Mouse (Mus musculus) limb, embryonic 14.5 days (tissue): ENCODE measurements around the gene P4ha2. TPM values are rescaled to one million over a fixed set of nuclear protein-coding genes. Genes with fewer than 3 reads are reported as not detected.

Experiments
- ATAC-seq: fragments of 200-750 bp; cut with Nextera tagmentation; 2 replicates; pipeline ENCODE4 v1.8.0; 2017; ENCODE audit warnings: low read depth, moderate number of reproducible peaks, moderate TSS enrichment; ENCODE audit not compliant: low FRiP score
- DNase-seq: peaks from one replicate; pipeline ENCODE4 v3.0.0-alpha.2; 2015; ENCODE audit warnings: low spot score
- H3K27ac ChIP-seq: fragments of 300-500 bp; sonication (generic); replicated peaks from 2 replicates; pipeline ENCODE4 v1.5.1; 2014; ENCODE audit warnings: low read depth, mild to moderate bottlenecking, low read length, moderate library complexity, mixed read lengths
- H3K27me3 ChIP-seq: fragments of 300-500 bp; sonication (generic); 2 replicates; pipeline ENCODE4 v1.6.1; 2014; ENCODE audit warnings: low read length, mixed read lengths; ENCODE audit not compliant: control insufficient read depth, insufficient read depth
- H3K36me3 ChIP-seq: fragments of 300-500 bp; sonication (generic); 2 replicates; pipeline ENCODE4 v1.6.1; 2014; ENCODE audit warnings: mild to moderate bottlenecking, low read length, moderate library complexity, mixed read lengths; ENCODE audit not compliant: control insufficient read depth, insufficient read depth
- H3K4me1 ChIP-seq: fragments of 300-500 bp; sonication (generic); 2 replicates; pipeline ENCODE4 v1.6.1; 2014; ENCODE audit warnings: antibody characterized with exemption, low read length, mixed read lengths; ENCODE audit not compliant: control insufficient read depth, insufficient read depth
- H3K4me2 ChIP-seq: fragments of 300-500 bp; sonication (generic); replicated peaks from 2 replicates; pipeline ENCODE4 v1.6.1; 2014; ENCODE audit warnings: low read depth, mild to moderate bottlenecking, low read length, moderate library complexity; ENCODE audit not compliant: severe bottlenecking
- H3K4me3 ChIP-seq: fragments of 300-500 bp; sonication (generic); replicated peaks from 2 replicates; pipeline ENCODE4 v1.5.1; 2014; ENCODE audit warnings: low read length
- H3K9ac ChIP-seq: fragments of 300-500 bp; sonication (generic); 2 replicates; pipeline ENCODE4 v1.6.1; 2014; ENCODE audit warnings: mild to moderate bottlenecking, low read depth, low read length, moderate library complexity; ENCODE audit not compliant: severe bottlenecking
- H3K9me3 ChIP-seq: fragments of 300-500 bp; sonication (generic); 2 replicates; pipeline ENCODE4 v1.6.1; 2016; ENCODE audit warnings: low read length; ENCODE audit not compliant: control insufficient read depth
- POLR2A ChIP-seq: fragments of 200-500 bp; IDR thresholded peaks from 2 replicates; pipeline ENCODE4 v1.8.0; 2012; ENCODE audit warnings: inconsistent platforms, mild to moderate bottlenecking, moderate library complexity, borderline replicate concordance; ENCODE audit not compliant: insufficient read depth, insufficient read length; ENCODE audit errors: extremely low read depth
- WGBS: fragments of 180-500 bp; shearing (Covaris S2); extraction: QIAGEN DNeasy Blood & Tissue Kit; methylation state at CpG from one replicate; pipeline ENCODE4 v1.1.7; 2014; 5-methylcytosine and 5-hydroxymethylcytosine counted together
- polyA plus RNA-seq, 2 experiments: library from polyadenylated mRNA; depleted of rRNA in 1 of 2; stranded (reverse) in 1 of 2; unstranded in 1 of 2; fragments of >200 nt; fragmentation: Nextera tagmentation in 1 of 2; extraction: Ambion mirVana in 1 of 2; gene quantifications; 2 replicates each; pipeline versions ENCODE4 v1.2.1 to v1.2.3; 2012 to 2014

The P4ha2 gene
- polyA plus RNA-seq, 2 experiments: 94.1 to 106 TPM

- Histone ChIP-seq H3K4me2 (no peak overlapping the region), H3K9ac (no peak overlapping the region), H3K4me1 (peaks cover 26% of the 10 kb centered on the region), H3K27ac (no peak overlapping the region), H3K36me3 (peaks cover 45% of the 10 kb centered on the region), H3K27me3 (no peaks in the 10 kb centered on the region), H3K9me3 (no peaks in the 10 kb centered on the region), H3K4me3 (no peak overlapping the region)
- ATAC-seq (no peak), DNase-seq (no peak)
- no peak for TF ChIP-seq POLR2A
- WGBS: 86% methylated on average over 10 of the region's 10 CpGs
Measured at GRCm38 (mm10) chr11:54117096-54117495, 17.2 kb downstream of the P4ha2 start.

- DNase-seq (no peak), ATAC-seq (no peak)
- no peak for TF ChIP-seq POLR2A
- Histone ChIP-seq H3K27ac (no peak overlapping the region), H3K9me3 (no peaks in the 10 kb centered on the region), H3K4me1 (peaks cover 8% of the 10 kb centered on the region), H3K9ac (no peak overlapping the region), H3K4me3 (no peak overlapping the region), H3K4me2 (no peak overlapping the region), H3K36me3 (peaks cover 51% of the 10 kb centered on the region), H3K27me3 (no peaks in the 10 kb centered on the region)
- WGBS: 87% methylated on average over 12 of the region's 12 CpGs
Measured at GRCm38 (mm10) chr11:54119126-54119525, 19.2 kb downstream of the P4ha2 start.

- 90% methylated on average over 13 of the region's 13 CpGs for WGBS
- no peak for TF ChIP-seq POLR2A
Measured at GRCm38 (mm10) chr11:54119740-54120360, 20.0 kb downstream of the P4ha2 start.

GRCm38 (mm10) chr11:54122416-54123264, 22.7 kb downstream of the P4ha2 start:
- WGBS: 69% methylated on average over 14 of the region's 14 CpGs
- DNase-seq (peak; percentile 70), ATAC-seq (peak; percentile 60)
- TF ChIP-seq POLR2A: no peak
- no peak overlapping the region for H3K9ac ChIP-seq
- H3K36me3 ChIP-seq: peaks cover 44% of the 10 kb centered on the region
- no peaks in the 10 kb centered on the region for H3K27me3 ChIP-seq
- H3K4me3 ChIP-seq: no peak overlapping the region
- no peak overlapping the region for H3K27ac ChIP-seq
- peaks cover 20% of the 10 kb centered on the region for H3K4me1 ChIP-seq
- H3K4me2 ChIP-seq: no peak overlapping the region
- H3K9me3 ChIP-seq: no peaks in the 10 kb centered on the region

More at GRCm38 (mm10) chr11:54119740-54120360, 20.0 kb downstream of the P4ha2 start:
- no peak overlapping the region for H3K4me2 ChIP-seq
- no peak overlapping the region for H3K4me3 ChIP-seq
- DNase-seq: no peak
- H3K27me3 ChIP-seq: no peaks in the 10 kb centered on the region
- H3K36me3 ChIP-seq: peaks cover 53% of the 10 kb centered on the region
- H3K4me1 ChIP-seq: peaks cover 5% of the 10 kb centered on the region; the same call in 1 of the 2 replicates
- H3K9ac ChIP-seq: no peak overlapping the region
- H3K27ac ChIP-seq: no peak overlapping the region
- H3K9me3 ChIP-seq: no peaks in the 10 kb centered on the region
- no peak for ATAC-seq

GRCm38 (mm10) chr11:54125982-54126648, 26.2 kb downstream of the P4ha2 start:
- Histone ChIP-seq H3K4me2 (peak overlapping the region; percentile 33; the same call in 1 of the 2 replicates), H3K4me1 (peaks cover 22% of the 10 kb centered on the region), H3K4me3 (no peak overlapping the region; the same call in 1 of the 2 replicates), H3K9me3 (no peaks in the 10 kb centered on the region), H3K36me3 (peaks cover 36% of the 10 kb centered on the region), H3K9ac (no peak overlapping the region), H3K27ac (no peak overlapping the region), H3K27me3 (no peaks in the 10 kb centered on the region)
- no peak for TF ChIP-seq POLR2A
- DNase-seq (no peak), ATAC-seq (0 out of 2 replicates have a peak, but pooled peaks have one; percentile 1)
- 21% methylated on average over 18 of the region's 18 CpGs for whole genome bisulfite sequencing
